Mouse (Mus musculus) ES-Bruce4 (cell line): ENCODE results near the gene Whamm.

Experiments used
- CTCF ChIP-seq: IDR thresholded peaks from one replicate; pipeline ENCODE4 v1.8.1; 2011; ENCODE audit warnings: low read depth, low read length
- EP300 ChIP-seq: IDR thresholded peaks from 2 replicates; pipeline ENCODE4 v1.6.1; 2011; ENCODE audit warnings: low read depth, low read length; ENCODE audit not compliant: insufficient read depth
- POLR2A ChIP-seq: IDR thresholded peaks from one replicate; pipeline ENCODE4 v1.8.1; 2011; ENCODE audit warnings: low read length; ENCODE audit not compliant: insufficient read depth

DNA sequence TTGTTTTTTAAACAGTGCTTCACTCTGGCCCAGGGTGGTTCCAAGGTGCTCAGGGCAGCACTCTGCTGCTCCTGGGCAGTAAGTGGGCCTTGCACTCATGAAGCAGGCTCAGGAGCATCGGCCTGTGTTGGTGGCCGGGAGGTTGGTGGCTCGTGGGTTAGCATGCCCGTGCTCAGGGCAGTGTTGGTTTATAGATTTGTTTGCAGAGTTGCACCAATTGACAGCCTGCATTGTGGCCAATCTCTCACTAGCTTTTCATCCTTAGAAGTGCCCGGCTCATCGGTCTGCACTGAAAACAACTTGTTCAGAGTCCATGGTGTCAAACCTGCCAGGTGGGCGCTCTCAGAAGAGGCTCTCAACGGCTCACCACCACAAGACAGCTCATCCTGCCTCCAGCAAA, 22.3 kb downstream of the Whamm start:
- TF ChIP-seq CTCF (no peak), POLR2A (no peak), EP300 (no peak)
